Mouse (Mus musculus) activated CD4-positive, CD25-positive, alpha-beta regulatory T cell (primary cell): ENCODE data around the gene Ghitm. TPM values are rescaled to one million over a fixed set of nuclear protein-coding genes. Genes with fewer than 3 reads are reported as not detected.

Experiments
- polyA plus RNA-seq, 2 experiments: library from polyadenylated mRNA; unstranded; fragments of 100-300 nt; shearing (Covaris generic); gene quantifications; one replicate each; pipeline ENCODE4 v1.2.1; 2017

The Ghitm gene
- 100 to 1,000 TPM; 230 to 267 TPM for polyA plus RNA-seq

GRCm38 (mm10) chr14:37135127-37135593, at the start of gene Ghitm:
Ghitm (minus strand) TSS chr14:37135272.

GRCm38 (mm10) chr14:37113922-37114321, 21.1 kb downstream of the Ghitm start, which contains the start of gene 2610528A11Rik:
2610528A11Rik (minus strand) TSS chr14:37114022.

GRCm38 (mm10) chr14:37097956-37098530, 37.0 kb downstream of the Ghitm start, which contains the start of gene Cdhr1:
Cdhr1 (minus strand) TSS chr14:37098347.

Other genes with a start within 250 kb of the Ghitm start
- 10 to 100 TPM; 34.3 to 43.1 TPM for gene Ccser2, start 166.5 kb downstream of the Ghitm start, polyA plus RNA-seq
- gene Rgr, start 86.3 kb downstream of the Ghitm start, polyA plus RNA-seq, result under 1 TPM in 1 of 2 experiments, not detected in 1; 0.22 TPM
- not detected for gene Lrit1, start 80.4 kb downstream of the Ghitm start, polyA plus RNA-seq
- gene Lrit2, start 67.3 kb downstream of the Ghitm start, polyA plus RNA-seq, result not detected
- not detected for gene Cdhr1, start 36.9 kb downstream of the Ghitm start, polyA plus RNA-seq
- under 1 TPM in 1 of 2 experiments, not detected in 1; 0.42 TPM for gene 2610528A11Rik, start 21.2 kb downstream of the Ghitm start, polyA plus RNA-seq